Mouse (Mus musculus) testis, postnatal 10 days (tissue): ENCODE results near the gene Gm11232.
A peak's percentile ranks its signal among the peaks of the same experiment; 100 is the strongest.

Source experiments
- DNase-seq: peaks from one replicate; pipeline ENCODE4 v3.0.0; 2021; ENCODE audit warnings: low spot score

Gene Gm11232

DNA sequence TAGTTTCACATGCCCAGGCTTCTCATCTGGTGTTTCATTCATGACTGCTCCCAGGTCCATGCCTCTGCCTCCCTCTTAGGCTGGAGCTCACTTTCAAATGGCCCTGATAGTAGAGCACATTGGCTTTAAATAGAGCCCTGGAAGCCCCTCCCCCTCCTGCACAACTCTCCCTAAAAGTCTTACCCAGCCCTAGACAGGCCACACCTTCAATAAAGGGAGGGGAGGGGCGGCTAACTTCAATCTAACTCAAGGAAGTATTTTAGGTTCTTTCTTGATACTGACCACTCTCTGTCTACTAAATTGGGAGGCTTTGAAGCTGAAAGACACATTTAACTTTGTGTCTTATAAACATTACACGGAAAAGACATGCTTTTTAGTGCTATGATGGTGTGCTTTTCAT, at the start of gene Gm11232:
Gene Gm11232, minus strand, starts transcription at position 101 of the 400 bp plus-strand sequence.
- no peak for DNase-seq

DNA sequence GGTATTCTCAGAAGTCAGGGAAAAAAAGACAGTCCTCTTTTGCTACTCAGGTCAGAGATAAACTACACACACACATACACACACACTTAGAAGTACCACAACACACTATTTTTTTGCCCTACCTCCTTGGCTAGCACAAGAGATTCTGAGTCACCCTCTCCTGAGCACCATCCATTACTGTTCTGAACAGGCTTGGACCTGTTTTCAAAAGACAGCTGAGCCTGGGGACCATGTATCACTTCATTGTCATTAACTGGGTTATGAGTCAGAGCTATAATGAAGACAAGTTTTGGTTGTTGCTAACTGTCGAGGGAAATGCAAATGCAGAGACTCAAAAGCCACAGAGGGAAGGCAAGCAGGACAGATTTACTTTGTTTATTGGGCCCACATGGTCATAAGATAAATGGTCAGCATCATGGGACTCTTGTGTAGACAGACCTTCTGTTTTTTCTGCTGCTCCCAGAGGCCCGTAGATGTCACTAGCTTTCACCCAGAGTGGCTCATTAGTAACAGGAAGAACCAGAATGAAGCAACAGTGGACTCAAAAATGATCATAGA, 48.3 kb upstream of the Gm11232 start:
- DNase-seq: no peak

- no peak for DNase-seq
Observed at GRCm38 (mm10) chr4:71765529-71765928, 7.8 kb upstream of the Gm11232 start.

- no peak for DNase-seq
Observed at GRCm38 (mm10) chr4:71765071-71765470, 7.3 kb upstream of the Gm11232 start.

GRCm38 (mm10) chr4:71756441-71757221, 1.1 kb downstream of the Gm11232 start:
- peak; percentile 34 for DNase-seq

DNA sequence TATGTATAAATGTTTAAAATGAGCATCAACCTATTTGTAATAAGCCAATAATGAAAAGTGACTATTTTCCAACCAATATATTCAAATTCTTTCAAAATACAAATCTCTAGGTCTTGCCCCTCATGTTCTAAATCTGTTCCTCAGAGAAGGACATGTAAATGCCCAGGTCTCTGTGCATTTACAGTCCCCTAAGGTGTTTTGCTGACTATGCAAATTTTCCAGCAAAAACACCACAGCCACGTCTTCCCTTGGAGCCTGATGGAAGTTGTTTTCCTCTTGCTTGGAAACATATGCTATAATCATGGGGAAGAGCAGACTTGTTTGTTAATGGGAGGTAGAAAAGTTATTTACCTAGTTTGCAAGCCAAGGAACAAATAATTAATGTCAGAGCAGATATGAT, 12.0 kb downstream of the Gm11232 start:
- no peak for DNase-seq

GRCm38 (mm10) chr4:71736529-71736928, 21.2 kb downstream of the Gm11232 start:
- DNase-seq: no peak

DNA sequence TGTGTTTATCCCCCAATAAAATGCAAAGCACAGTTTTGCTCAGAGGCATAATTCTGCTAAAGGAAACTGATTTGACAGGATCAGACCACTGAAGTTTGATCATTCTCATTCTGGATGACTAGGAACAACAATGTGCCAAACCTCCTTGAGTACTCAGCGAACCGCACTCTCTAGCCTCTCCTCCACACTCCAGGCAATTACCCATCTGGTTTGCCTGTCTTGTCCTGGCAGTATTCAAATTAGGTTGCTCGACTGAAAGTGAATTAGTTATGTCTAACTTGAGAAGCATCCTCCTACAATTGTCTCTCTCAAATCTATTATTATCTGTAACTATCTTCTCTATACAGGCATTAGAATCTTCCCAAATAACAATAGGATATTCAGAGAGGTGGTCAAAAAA, 22.5 kb downstream of the Gm11232 start:
- no peak for DNase-seq

- no peak for DNase-seq
Observed at GRCm38 (mm10) chr4:71729401-71729800, 28.4 kb downstream of the Gm11232 start.

- DNase-seq: no peak
Observed at GRCm38 (mm10) chr4:71727611-71728010, 30.2 kb downstream of the Gm11232 start.

- DNase-seq: no peak
Observed at GRCm38 (mm10) chr4:71727056-71727455, 30.7 kb downstream of the Gm11232 start.

GRCm38 (mm10) chr4:71725889-71726288, 31.9 kb downstream of the Gm11232 start:
- no peak for DNase-seq
